Mouse (Mus musculus): ENCODE measurements at regions not wholly inside any gene's neighbourhood (a gene's known extent, or its start where the extent isn't known, plus 50 kb on each side); places are given as distances from the start of the nearest gene placed in this dataset.
"Not testable (repeated sequence)": the region's sequence is repeated elsewhere in the genome, so short reads cannot be mapped to it uniquely, and the experiment has no call there.

- ATAC-seq: not testable (repeated sequence)
These were observed 76.0 kb downstream of the Zfp97 start for GRCm38 (mm10) chr17:17197229-17197628.

DNA sequence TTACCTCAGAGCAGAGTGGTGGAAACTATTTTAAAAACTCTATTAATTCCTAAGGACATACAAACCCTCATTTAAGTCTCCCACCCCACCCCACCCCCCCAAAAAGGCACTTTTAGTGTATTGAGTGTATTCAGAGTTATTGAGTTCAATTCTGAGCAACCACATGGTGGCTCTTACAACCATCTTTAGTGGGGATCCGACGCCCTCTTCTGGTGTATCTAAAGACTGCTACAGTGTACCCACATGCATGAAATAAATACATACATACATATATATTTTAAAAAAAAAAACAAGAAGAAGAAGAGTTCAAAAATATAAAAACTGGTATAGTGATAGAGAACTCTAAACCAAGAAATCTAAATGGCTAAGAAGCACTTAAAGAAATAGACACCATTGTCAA, 107.9 kb downstream of the Zfp97 start:
- peak; percentile 49 for ATAC-seq

GRCm38 (mm10) chr17:17234329-17235185, 113.3 kb downstream of the Zfp97 start:
- ATAC-seq: peak; percentile 99

GRCm38 (mm10) chr17:17235186-17235482, 113.9 kb downstream of the Zfp97 start:
- ATAC-seq: not testable (repeated sequence)
